Mouse (Mus musculus): ENCODE data around the gene Plcg2. TPM values are rescaled to one million over a fixed set of nuclear protein-coding genes. Genes with fewer than 3 reads are reported as not detected.

Gene Plcg2
- polyA plus RNA-seq, 1 experiment from 2014 or later = 5.1 TPM

DNA sequence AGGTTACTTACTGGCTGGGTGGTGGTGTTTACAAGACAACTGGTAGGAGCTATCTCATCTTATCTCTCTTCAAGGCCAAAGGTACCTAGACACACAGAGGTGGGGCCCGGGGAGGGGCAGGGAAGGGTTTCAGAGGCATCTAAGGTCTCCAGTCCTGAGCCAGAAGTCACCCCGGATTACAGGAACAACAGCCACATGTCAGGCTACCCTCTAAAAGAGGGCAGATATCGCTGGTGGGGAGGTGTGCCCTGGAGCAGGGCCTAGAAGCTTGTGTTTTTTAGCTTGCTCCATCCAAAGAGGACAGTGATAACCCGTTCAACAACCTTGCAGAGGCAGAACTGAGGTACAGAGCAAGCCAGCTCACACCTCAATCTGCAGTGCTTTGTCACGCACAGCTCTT, 148.3 kb downstream of the Plcg2 start:
- Histone ChIP-seq H3K4me1 (no peaks in the 10 kb centered on the region), H3K4me3 (replicated peaks) (no peak overlapping the region), H3K27ac (no peak overlapping the region), H3K36me3 (no peaks in the 10 kb centered on the region), H3K4me2 (no peak overlapping the region), H3K9me3 (replicated peaks) (no peaks in the 10 kb centered on the region; the same call in 1 of the 2 replicates), H3K27me3 (no peaks in the 10 kb centered on the region), H3K9ac (no peak overlapping the region)
- no peak for ATAC-seq (replicated peaks; ENCODE audit: low FRiP score)
- 73% methylated on average over 5 of the region's 5 CpGs for WGBS

DNA sequence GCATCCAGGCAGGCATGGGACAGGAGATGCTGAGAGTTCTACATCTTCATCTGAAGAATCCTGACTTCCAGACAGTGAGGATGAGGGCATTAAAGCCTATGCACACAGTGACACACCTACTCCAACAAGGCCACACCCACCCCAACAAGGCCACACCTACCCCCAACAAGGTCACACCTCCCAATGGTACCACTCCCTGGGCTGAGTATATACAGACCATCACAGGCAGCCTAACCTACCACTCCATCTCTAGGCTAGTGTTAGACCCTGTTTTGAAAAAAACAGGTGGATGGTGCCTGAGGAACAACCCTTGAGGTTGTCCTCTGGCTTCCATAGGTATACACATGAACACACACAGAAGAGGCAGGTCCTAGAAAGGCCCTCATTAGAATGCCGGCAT, 154.2 kb downstream of the Plcg2 start:
- Histone ChIP-seq H3K4me2 (no peak overlapping the region), H3K9ac (no peak overlapping the region), H3K4me1 (no peaks in the 10 kb centered on the region), H3K4me3 (replicated peaks) (no peak overlapping the region), H3K36me3 (no peaks in the 10 kb centered on the region), H3K27me3 (no peaks in the 10 kb centered on the region), H3K9me3 (replicated peaks) (no peaks in the 10 kb centered on the region; the same call in 1 of the 2 replicates), H3K27ac (no peak overlapping the region)
- no peak for ATAC-seq (replicated peaks; ENCODE audit: low FRiP score)
- 97% methylated on average over 1 of the region's 1 CpGs for WGBS

DNA sequence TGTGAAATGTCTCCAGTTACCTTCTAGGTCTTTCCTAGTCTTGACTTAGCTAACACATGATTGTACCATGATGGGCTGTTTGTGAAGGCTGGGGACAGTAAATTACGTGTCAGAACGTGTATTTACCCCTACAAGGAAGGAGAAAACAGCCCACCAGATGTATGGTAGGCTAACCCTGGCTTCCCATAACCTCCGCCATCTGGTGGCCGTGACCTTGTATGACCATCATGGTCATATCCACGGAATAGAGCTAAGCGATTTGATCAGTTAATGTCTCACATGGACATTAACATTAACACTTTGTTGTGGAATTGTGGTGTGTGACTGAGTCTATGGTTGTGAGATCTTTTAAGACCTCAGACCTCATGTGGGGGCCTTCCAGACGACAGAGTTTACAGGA, 160.9 kb downstream of the Plcg2 start:
- no peak overlapping the region for H3K9ac ChIP-seq
- H3K36me3 ChIP-seq = no peaks in the 10 kb centered on the region
- ATAC-seq (replicated peaks; ENCODE audit: low FRiP score) = 0 out of 2 replicates have a peak, but pooled peaks have one; percentile 22
- no peaks in the 10 kb centered on the region for H3K9me3 ChIP-seq (replicated peaks)
- 69% methylated on average over 7 of the region's 7 CpGs for WGBS
- no peak overlapping the region for H3K27ac ChIP-seq
- no peaks in the 10 kb centered on the region for H3K27me3 ChIP-seq
- no peak overlapping the region for H3K4me3 ChIP-seq (replicated peaks)
- H3K4me2 ChIP-seq = no peak overlapping the region
- peaks cover 8% of the 10 kb centered on the region for H3K4me1 ChIP-seq

DNA sequence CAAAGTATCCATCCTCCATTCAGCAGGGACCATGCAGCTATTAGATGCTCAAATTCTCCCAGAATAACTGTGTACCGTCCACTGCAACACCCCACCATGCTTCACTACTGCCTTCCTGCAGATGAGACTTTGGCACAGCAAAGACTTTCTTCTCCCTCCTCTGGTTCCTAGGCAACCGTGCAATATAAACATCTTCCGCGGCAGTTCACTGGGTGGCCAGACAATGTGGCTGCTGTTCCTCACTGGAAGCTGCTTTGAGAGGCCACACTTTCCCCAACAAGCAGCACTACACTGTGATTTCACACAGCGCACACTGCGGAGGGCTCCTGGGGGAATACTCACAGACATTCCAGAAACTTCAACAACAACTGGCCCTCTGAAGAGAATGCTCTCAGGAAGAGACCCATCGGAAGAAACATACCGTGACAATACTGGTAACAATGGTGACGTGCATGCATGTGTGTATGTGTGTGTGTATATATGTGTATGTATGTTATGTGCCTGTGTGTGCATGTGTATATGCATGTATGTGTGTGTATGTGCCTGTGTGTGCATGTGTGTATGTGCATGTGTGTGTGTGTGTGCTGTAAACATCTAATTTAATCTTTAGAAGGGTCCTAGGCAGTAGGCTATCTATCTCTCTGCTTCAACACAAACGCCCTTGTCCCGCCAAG, 162.4 kb downstream of the Plcg2 start:
- H3K27me3 ChIP-seq = no peaks in the 10 kb centered on the region
- 0 out of 2 replicates have a peak overlapping the region, but pooled peaks have one; percentile 29 for H3K4me2 ChIP-seq
- WGBS = 24% methylated on average over 11 of the region's 11 CpGs
- no peaks in the 10 kb centered on the region for H3K36me3 ChIP-seq
- no peaks in the 10 kb centered on the region for H3K9me3 ChIP-seq (replicated peaks)
- no peak overlapping the region for H3K9ac ChIP-seq
- no peak overlapping the region for H3K27ac ChIP-seq
- H3K4me1 ChIP-seq = peaks cover 8% of the 10 kb centered on the region
- 0 out of 2 replicates have a peak, but pooled peaks have one; percentile 25 for ATAC-seq (replicated peaks; ENCODE audit: low FRiP score)
- H3K4me3 ChIP-seq (replicated peaks) = no peak overlapping the region

DNA sequence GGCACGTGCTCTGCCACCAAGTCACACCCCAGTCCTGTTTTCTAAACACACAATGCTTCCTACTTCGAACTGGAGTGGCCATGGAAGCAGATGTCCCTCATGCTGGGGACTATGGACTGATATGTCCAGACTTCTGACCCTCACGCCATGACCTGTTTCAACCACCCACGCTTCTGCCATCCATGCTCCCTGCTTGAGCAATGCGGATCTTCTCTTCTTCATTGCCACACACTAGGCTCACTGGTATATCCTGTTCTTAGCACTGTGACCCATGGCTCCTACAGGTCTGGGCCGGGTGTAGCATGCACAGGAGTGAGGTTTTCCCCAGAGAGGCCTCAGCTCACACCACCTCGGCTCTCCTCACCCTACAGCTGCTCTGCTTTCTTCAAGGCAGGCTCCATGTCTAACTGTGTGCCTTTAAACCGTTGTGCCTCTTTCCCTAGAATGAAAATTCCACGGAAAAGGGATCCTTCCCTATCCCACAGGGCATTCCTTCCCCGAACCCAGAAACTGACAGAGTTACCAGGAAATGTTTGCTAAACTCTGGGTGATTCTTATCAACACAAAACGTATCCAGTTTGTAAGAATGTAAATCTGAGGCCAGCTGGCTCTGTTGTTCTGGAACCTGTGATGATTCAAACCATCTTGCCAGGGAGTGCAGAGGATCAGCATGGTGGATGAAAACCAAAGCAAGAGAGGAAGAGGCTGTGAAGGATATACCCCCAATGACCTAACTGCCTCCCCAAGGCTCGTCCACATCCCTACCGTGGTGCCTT, 169.4 kb downstream of the Plcg2 start:
- Histone ChIP-seq H3K27ac (no peak overlapping the region), H3K36me3 (no peaks in the 10 kb centered on the region), H3K4me3 (replicated peaks) (no peak overlapping the region), H3K9ac (no peak overlapping the region), H3K9me3 (replicated peaks) (no peaks in the 10 kb centered on the region), H3K4me2 (no peak overlapping the region), H3K4me1 (peaks cover 10% of the 10 kb centered on the region; the same call in 1 of the 2 replicates), H3K27me3 (peaks cover 21% of the 10 kb centered on the region)
- ATAC-seq (replicated peaks; ENCODE audit: low FRiP score) = no peak
- 77% methylated on average over 13 of the region's 13 CpGs for WGBS

DNA sequence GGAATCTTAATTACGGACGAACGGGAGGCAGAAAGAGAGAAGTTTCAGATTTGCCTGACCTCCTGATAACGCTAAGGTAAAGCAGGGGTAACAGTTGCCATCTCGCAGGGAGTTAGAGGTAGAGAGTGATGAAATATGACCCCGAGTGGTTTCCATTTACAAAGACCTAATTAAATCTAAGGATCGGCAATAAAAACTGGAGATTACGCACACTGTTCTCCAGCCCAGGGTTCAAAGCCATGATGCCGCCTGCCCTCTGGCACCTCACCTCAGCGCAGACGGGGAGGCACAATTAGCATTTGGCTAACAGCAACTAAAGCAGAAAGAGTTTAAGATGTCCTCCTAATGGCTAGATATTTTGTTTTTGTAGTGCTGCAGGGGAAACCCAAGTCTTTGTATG, 172.4 kb downstream of the Plcg2 start:
- Histone ChIP-seq H3K36me3 (no peaks in the 10 kb centered on the region), H3K27me3 (peaks cover 21% of the 10 kb centered on the region), H3K4me1 (peaks cover 19% of the 10 kb centered on the region; the same call in 1 of the 2 replicates), H3K9ac (no peak overlapping the region), H3K9me3 (replicated peaks) (no peaks in the 10 kb centered on the region), H3K4me3 (replicated peaks) (no peak overlapping the region), H3K4me2 (peak overlapping the region; percentile 27), H3K27ac (no peak overlapping the region)
- 2% methylated on average over 11 of the region's 11 CpGs for WGBS
- no peak; the same call in 1 of the 2 replicates for ATAC-seq (replicated peaks; ENCODE audit: low FRiP score)

DNA sequence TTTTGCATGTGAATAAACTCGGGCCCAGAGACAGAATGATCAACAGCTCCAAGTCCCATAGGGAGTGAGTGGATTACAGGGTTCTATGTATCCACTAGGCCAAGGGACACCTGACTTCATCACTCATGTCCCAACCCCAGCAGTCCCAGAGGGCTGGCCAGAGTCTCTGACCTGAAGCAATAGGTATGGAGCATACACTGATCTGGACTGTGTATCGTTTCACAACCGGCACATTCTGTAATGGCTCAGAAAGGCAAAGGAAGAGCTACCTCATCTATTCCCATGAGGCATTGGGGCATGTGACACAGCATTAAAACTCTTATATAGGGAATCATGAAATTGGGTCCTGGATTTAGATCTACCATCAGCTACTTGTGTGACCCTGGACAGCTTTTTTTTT, 174.5 kb downstream of the Plcg2 start:
- no peaks in the 10 kb centered on the region for H3K9me3 ChIP-seq (replicated peaks)
- H3K4me3 ChIP-seq (replicated peaks) = no peak overlapping the region
- ATAC-seq (replicated peaks; ENCODE audit: low FRiP score) = no peak
- H3K27ac ChIP-seq = no peak overlapping the region
- no peak overlapping the region for H3K4me2 ChIP-seq
- H3K9ac ChIP-seq = no peak overlapping the region
- no peaks in the 10 kb centered on the region for H3K36me3 ChIP-seq
- peaks cover 21% of the 10 kb centered on the region for H3K27me3 ChIP-seq
- H3K4me1 ChIP-seq = peaks cover 19% of the 10 kb centered on the region; the same call in 1 of the 2 replicates
- whole genome bisulfite sequencing = 87% methylated on average over 3 of the region's 3 CpGs

DNA sequence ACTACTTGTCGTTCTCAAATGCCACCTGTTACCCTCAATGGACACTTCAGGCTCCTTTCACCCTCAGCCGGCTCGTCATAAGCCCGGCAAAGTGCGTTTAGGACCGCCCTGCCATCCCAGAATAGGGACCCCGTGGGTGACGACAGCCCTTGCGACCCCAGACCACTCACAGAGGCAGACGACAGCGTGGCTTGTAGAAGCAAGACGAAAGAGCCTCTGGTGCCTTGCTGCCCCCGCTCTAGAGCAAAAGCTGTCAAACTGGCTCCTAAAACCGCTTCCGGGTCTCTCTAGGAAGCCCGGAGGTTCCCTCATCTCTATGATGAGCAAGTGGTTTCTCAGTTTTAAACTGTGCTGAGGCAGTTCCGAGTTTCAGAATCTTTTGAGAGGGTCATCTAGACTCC, 175.3 kb downstream of the Plcg2 start, which contains the start of gene Sdr42e1:
TSS of gene Sdr42e1 (minus strand) at position 260 of the 401 bp plus-strand sequence.
- Histone ChIP-seq H3K4me1 (peaks cover 19% of the 10 kb centered on the region; the same call in 1 of the 2 replicates), H3K27ac (no peak within 1 kb of the TSS), H3K4me3 (replicated peaks) (peak within 1 kb of the TSS; percentile 61), H3K4me2 (peak within 1 kb of the TSS; percentile 92), H3K27me3 (peaks cover 20% of the 10 kb centered on the region), H3K9me3 (replicated peaks) (no peaks in the 10 kb centered on the region), H3K36me3 (no peaks in the 10 kb centered on the region), H3K9ac (peak within 1 kb of the TSS; percentile 62)
- 7% methylated on average over 17 of the region's 17 CpGs for WGBS
- ATAC-seq (replicated peaks; ENCODE audit: low FRiP score) = no peak

DNA sequence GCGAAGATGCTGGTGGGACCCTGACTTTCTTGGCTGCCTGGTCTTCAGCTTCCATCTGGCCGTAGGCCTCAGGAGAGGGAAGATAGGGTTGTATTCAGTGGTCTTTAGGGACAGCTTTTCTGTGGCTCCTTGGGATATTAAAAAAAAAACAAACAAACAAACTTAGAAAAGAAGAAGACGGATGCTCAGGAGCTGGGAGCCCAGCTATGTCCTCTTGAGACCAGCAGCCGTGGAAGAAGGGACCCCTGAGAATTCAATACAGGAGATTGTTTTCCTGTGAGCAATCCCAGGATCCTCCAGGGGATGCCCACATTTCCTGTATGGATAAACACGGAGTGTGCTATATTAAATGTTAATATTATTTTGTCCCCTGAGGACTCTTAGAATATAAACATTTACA, 177.1 kb downstream of the Plcg2 start:
- Histone ChIP-seq H3K9ac (no peak overlapping the region), H3K4me2 (no peak overlapping the region), H3K36me3 (no peaks in the 10 kb centered on the region), H3K27ac (no peak overlapping the region), H3K9me3 (replicated peaks) (no peaks in the 10 kb centered on the region), H3K4me3 (replicated peaks) (no peak overlapping the region), H3K27me3 (peaks cover 6% of the 10 kb centered on the region; the same call in 1 of the 2 replicates), H3K4me1 (peaks cover 17% of the 10 kb centered on the region; the same call in 1 of the 2 replicates)
- ATAC-seq (replicated peaks; ENCODE audit: low FRiP score) = no peak
- WGBS = 79% methylated on average over 5 of the region's 5 CpGs

DNA sequence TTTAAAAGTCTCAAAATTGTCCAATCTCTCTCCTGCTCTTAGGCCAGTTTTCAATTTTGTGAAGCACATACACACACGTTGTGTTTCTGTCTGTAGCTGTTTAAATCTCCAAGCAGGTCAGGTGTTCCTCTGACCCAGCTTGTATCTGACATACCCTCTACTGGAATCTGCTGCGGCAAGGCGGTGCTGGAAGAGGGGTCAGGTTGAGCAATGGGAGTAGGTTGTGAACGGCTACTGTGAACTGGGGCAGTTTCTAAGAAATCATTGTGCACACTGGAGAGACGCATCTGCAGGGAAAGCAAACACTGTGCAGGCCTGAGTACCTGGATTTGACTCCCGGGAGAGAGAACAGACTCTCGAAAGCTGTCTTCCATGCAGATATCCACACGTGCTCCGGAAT, 178.4 kb downstream of the Plcg2 start:
- H3K4me1 ChIP-seq = 0 out of 2 replicates have a peak, but pooled peaks cover 8% of the 10 kb centered on the region
- no peak overlapping the region for H3K4me2 ChIP-seq
- no peak overlapping the region for H3K27ac ChIP-seq
- no peaks in the 10 kb centered on the region for H3K27me3 ChIP-seq
- H3K36me3 ChIP-seq = no peaks in the 10 kb centered on the region
- H3K9me3 ChIP-seq (replicated peaks) = no peaks in the 10 kb centered on the region
- 73% methylated on average over 9 of the region's 9 CpGs for whole genome bisulfite sequencing
- no peak overlapping the region for H3K9ac ChIP-seq
- no peak overlapping the region for H3K4me3 ChIP-seq (replicated peaks)
- ATAC-seq (replicated peaks; ENCODE audit: low FRiP score) = no peak

DNA sequence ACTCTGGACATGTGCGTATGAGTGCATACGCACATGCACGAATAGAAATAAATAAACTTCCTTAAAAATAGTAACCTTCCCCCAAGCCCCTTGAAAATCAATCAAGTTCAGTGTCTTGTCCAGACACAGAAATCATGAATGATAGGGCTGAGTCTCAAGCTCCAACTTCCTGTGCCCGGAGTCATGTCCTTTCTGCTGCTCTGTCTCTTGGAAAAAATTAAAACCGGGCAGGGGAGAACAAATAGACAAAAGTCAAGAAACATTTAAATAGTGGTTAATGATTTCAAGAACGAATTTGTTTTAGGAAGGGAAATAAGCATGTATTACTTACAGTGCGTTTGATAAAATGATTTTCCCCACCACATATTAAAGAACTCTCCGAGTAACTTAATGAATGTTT, 178.9 kb downstream of the Plcg2 start:
- H3K27ac ChIP-seq = no peak overlapping the region
- H3K9ac ChIP-seq = no peak overlapping the region
- H3K4me2 ChIP-seq = no peak overlapping the region
- H3K27me3 ChIP-seq = no peaks in the 10 kb centered on the region
- no peaks in the 10 kb centered on the region for H3K9me3 ChIP-seq (replicated peaks)
- no peak overlapping the region for H3K4me3 ChIP-seq (replicated peaks)
- 68% methylated on average over 8 of the region's 8 CpGs for WGBS
- no peaks in the 10 kb centered on the region for H3K36me3 ChIP-seq
- H3K4me1 ChIP-seq = 0 out of 2 replicates have a peak, but pooled peaks cover 8% of the 10 kb centered on the region
- ATAC-seq (replicated peaks; ENCODE audit: low FRiP score) = no peak

DNA sequence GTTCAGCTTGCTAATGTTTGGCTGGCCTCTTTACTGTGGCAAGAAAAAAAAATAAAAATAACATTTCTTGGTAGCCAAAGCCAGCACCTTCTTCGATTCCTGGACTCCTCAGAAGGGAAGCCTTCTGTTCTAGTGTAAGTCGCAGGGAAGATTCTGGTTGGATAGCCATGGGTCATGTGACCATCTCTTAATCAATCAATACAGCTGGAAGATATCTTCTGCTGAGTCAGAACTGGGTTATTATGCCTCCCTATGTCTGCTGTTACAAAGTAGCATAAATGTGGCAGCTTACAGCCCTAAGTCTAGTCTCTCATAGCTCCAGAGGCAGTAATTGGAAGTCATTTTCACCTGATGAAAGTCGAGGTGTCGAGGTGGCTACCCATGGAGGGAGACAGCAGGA, 180.6 kb downstream of the Plcg2 start:
- no peaks in the 10 kb centered on the region for H3K27me3 ChIP-seq
- no peaks in the 10 kb centered on the region for H3K9me3 ChIP-seq (replicated peaks)
- H3K4me3 ChIP-seq (replicated peaks) = no peak overlapping the region
- peaks cover 6% of the 10 kb centered on the region; the same call in 1 of the 2 replicates for H3K4me1 ChIP-seq
- no peak for ATAC-seq (replicated peaks; ENCODE audit: low FRiP score)
- no peak overlapping the region for H3K27ac ChIP-seq
- no peaks in the 10 kb centered on the region for H3K36me3 ChIP-seq
- no peak overlapping the region for H3K4me2 ChIP-seq
- 76% methylated on average over 4 of the region's 4 CpGs for WGBS
- H3K9ac ChIP-seq = no peak overlapping the region

Measured in kidney, embryonic 15.5 days (tissue).